In genomic region chr2:179863266-179863665, GRCm38 (mm10) we compare ENCODE assay signal across 9 mouse cellular contexts.
DNase-seq lines count a peak whose midpoint lies in the region; ATAC-seq and TF ChIP-seq lines count a peak whose summit lies in the region.
"Had no signal": no experiment of that assay in that cellular context is flagged by ENCODE, and none has a peak within 500 bp of the region (broad histone marks: within the 10 kb centered on the region; RNA-seq: fewer than 3 reads in every experiment).

No protein-coding gene starts in this region.

- TF ChIP-seq CTCF in intestine, postnatal 0 days (IDR thresholded peaks at IDR 0.05; ENCODE audit: low read depth) = peak; percentile 65
- TF ChIP-seq CTCF in thymus, adult 2 months (IDR thresholded peaks at IDR 0.05; ENCODE audit: borderline replicate concordance, control insufficient read depth, extremely low read depth, insufficient read depth, low read length, poor library complexity) = no peak
- TF ChIP-seq CTCF in stomach, postnatal 0 days (IDR thresholded peaks at IDR 0.05; ENCODE audit: low read depth) = peak; percentile 73

- H3K9ac ChIP-seq in intestine, postnatal 0 days (ENCODE audit: low read depth, low read length) = no peak overlapping the region
- H3K9ac ChIP-seq in intestine, embryonic 16.5 days (ENCODE audit: low read depth, low read length) = no peak overlapping the region
- no peak overlapping the region for H3K9ac ChIP-seq in stomach, postnatal 0 days (ENCODE audit: low read length)
- H3K9ac ChIP-seq: liver, embryonic 13.5 days had no signal

- no peak for TF ChIP-seq EP300 in stomach, postnatal 0 days (optimal IDR thresholded peaks at IDR 0.05)

- no peak overlapping the region for H3K27ac ChIP-seq in intestine, postnatal 0 days (ENCODE audit: low read depth, low read length)
- no peak overlapping the region for H3K27ac ChIP-seq in intestine, embryonic 16.5 days (ENCODE audit: low read length)
- H3K27ac ChIP-seq in thymus, adult 2 months (ENCODE audit: control insufficient read depth, insufficient read depth, low read length) = no peak overlapping the region
- no peak overlapping the region for H3K27ac ChIP-seq in stomach, postnatal 0 days (replicated peaks)
- H3K27ac ChIP-seq: liver, embryonic 13.5 days had no signal

- no peaks in the 10 kb centered on the region for H3K27me3 ChIP-seq in intestine, postnatal 0 days (replicated peaks; ENCODE audit: control insufficient read depth, insufficient read depth, low read length)
- H3K27me3 ChIP-seq in intestine, embryonic 16.5 days (replicated peaks; ENCODE audit: control insufficient read depth, insufficient read depth, low read length) = 0 out of 2 replicates have a peak, but pooled peaks cover 2% of the 10 kb centered on the region
- H3K27me3 ChIP-seq in thymus, adult 2 months (ENCODE audit: control insufficient read depth, insufficient read depth, low read length) = no peaks in the 10 kb centered on the region
- H3K27me3 ChIP-seq in stomach, postnatal 0 days (ENCODE audit: control insufficient read depth, insufficient read depth, low read length) = no peaks in the 10 kb centered on the region
- H3K27me3 ChIP-seq: liver, embryonic 13.5 days had no signal

- peak; percentile 17 for DNase-seq in CD4-positive, CD25-positive, alpha-beta regulatory T cell, adult 2 months (ENCODE audit: low read depth, low spot score)
- DNase-seq in thymus, adult 2 months = peak; percentile 8
- DNase-seq in thymus, adult 18-20 months = no peak
- no peak for DNase-seq in stomach, postnatal 0 days (ENCODE audit: low spot score)
- DNase-seq in spleen, postnatal 36 days (ENCODE audit: low spot score in 2 of 2) = no peak
- DNase-seq: liver, embryonic 13.5 days had no signal

- WGBS in intestine, postnatal 0 days = 68% methylated on average over 3 of the region's 3 CpGs
- 69% methylated on average over 3 of the region's 3 CpGs for WGBS in intestine, embryonic 16.5 days
- WGBS in thymus, adult 2 months = 84% methylated on average over 3 of the region's 3 CpGs
- WGBS in stomach, postnatal 0 days = 71% methylated on average over 3 of the region's 3 CpGs

- H3K4me3 ChIP-seq in intestine, postnatal 0 days (ENCODE audit: low read depth, low read length) = no peak overlapping the region
- no peak overlapping the region for H3K4me3 ChIP-seq in intestine, embryonic 16.5 days (ENCODE audit: low read length)
- H3K4me3 ChIP-seq in thymus, adult 2 months (ENCODE audit: control insufficient read depth, insufficient read depth, low read length) = no peak overlapping the region
- no peak overlapping the region for H3K4me3 ChIP-seq in stomach, postnatal 0 days (ENCODE audit: low read depth, low read length)
- H3K4me3 ChIP-seq: liver, embryonic 13.5 days had no signal

- no peak for ATAC-seq in CD4-positive, CD25-positive, alpha-beta regulatory T cell, adult 4 months
- no peak for ATAC-seq in intestine, postnatal 0 days
- ATAC-seq in intestine, embryonic 16.5 days = no peak
- 0 out of 2 replicates have a peak, but pooled peaks have one; percentile 40 for ATAC-seq in stomach, postnatal 0 days (ENCODE audit: low FRiP score, low TSS enrichment)

- no peak overlapping the region for H3K4me2 ChIP-seq in intestine, postnatal 0 days (replicated peaks; ENCODE audit: low read depth)
- H3K4me2 ChIP-seq in intestine, embryonic 16.5 days (ENCODE audit: low read depth, low read length) = no peak overlapping the region
- no peak overlapping the region for H3K4me2 ChIP-seq in stomach, postnatal 0 days (replicated peaks; ENCODE audit: low read depth)
- H3K4me2 ChIP-seq: liver, embryonic 13.5 days had no signal

- no peaks in the 10 kb centered on the region for H3K9me3 ChIP-seq in intestine, postnatal 0 days (ENCODE audit: control insufficient read depth)
- H3K9me3 ChIP-seq in intestine, embryonic 16.5 days (ENCODE audit: control insufficient read depth, low read length) = no peaks in the 10 kb centered on the region
- no peaks in the 10 kb centered on the region for H3K9me3 ChIP-seq in stomach, postnatal 0 days (ENCODE audit: control insufficient read depth, low read length)
- H3K9me3 ChIP-seq: liver, embryonic 13.5 days had no signal

- no peaks in the 10 kb centered on the region for H3K4me1 ChIP-seq in intestine, postnatal 0 days (replicated peaks; ENCODE audit: control insufficient read depth, insufficient read depth, low read length)
- no peaks in the 10 kb centered on the region for H3K4me1 ChIP-seq in intestine, embryonic 16.5 days (ENCODE audit: control insufficient read depth, insufficient read depth, low read length)
- H3K4me1 ChIP-seq in thymus, adult 2 months (replicated peaks; ENCODE audit: control insufficient read depth, insufficient read depth, low read length) = no peaks in the 10 kb centered on the region
- H3K4me1 ChIP-seq in stomach, postnatal 0 days (replicated peaks; ENCODE audit: control insufficient read depth, insufficient read depth) = no peaks in the 10 kb centered on the region
- H3K4me1 ChIP-seq: liver, embryonic 13.5 days had no signal

- TF ChIP-seq POLR2A in thymus, adult 2 months (IDR thresholded peaks at IDR 0.05; ENCODE audit: control insufficient read depth, extremely low read depth, insufficient read depth, low read length, poor library complexity) = no peak

- H3K36me3 ChIP-seq in intestine, postnatal 0 days (ENCODE audit: control insufficient read depth, insufficient read depth) = no peaks in the 10 kb centered on the region
- no peaks in the 10 kb centered on the region for H3K36me3 ChIP-seq in intestine, embryonic 16.5 days (ENCODE audit: control insufficient read depth, insufficient read depth, low read length)
- no peaks in the 10 kb centered on the region for H3K36me3 ChIP-seq in thymus, adult 2 months (ENCODE audit: control insufficient read depth, insufficient read depth, low read length)
- no peaks in the 10 kb centered on the region for H3K36me3 ChIP-seq in stomach, postnatal 0 days (ENCODE audit: control insufficient read depth, insufficient read depth, low read length)
- H3K36me3 ChIP-seq: liver, embryonic 13.5 days had no signal

Comparison
In these comparisons a context has a peak if more than half of its experiments do, and no peak if none do; other contexts are left out.
1. DNase-seq: peak in CD4-positive, CD25-positive, alpha-beta regulatory T cell, adult 2 months (single experiment) and thymus, adult 2 months (single experiment); none in thymus, adult 18-20 months (0 of 2), stomach, postnatal 0 days (single experiment) and spleen, postnatal 36 days (0 of 2).